Comparison of ENCODE assay signal across 18 mouse cellular contexts in genomic region chr13:113843901-113844300, GRCm38 (mm10). TPM values are rescaled to one million over a fixed set of nuclear protein-coding genes. Genes with fewer than 3 reads are reported as not detected.
DNase-seq lines count a peak whose midpoint lies in the region; ATAC-seq and TF ChIP-seq lines count a peak whose summit lies in the region.
"Had no signal": no experiment of that assay in that cellular context is flagged by ENCODE, and none has a peak within 500 bp of the region (broad histone marks: within the 10 kb centered on the region; RNA-seq: fewer than 3 reads in every experiment).

No protein-coding gene starts in this region.

- TF ChIP-seq CTCF in CH12.LX (conservative IDR thresholded peaks at IDR 0.05 in 1 of 2, IDR thresholded peaks at IDR 0.05 in 1 of 2; ENCODE audit: low read depth in 2 of 2, low read length in 2 of 2), result no peak
- no peak for TF ChIP-seq CTCF in E14TG2a.4 (conservative IDR thresholded peaks at IDR 0.05; ENCODE audit: low read length)
- TF ChIP-seq CTCF in liver, embryonic 14.5 days (IDR thresholded peaks at IDR 0.05; ENCODE audit: low read depth), result no peak

- H3K4me2 ChIP-seq in CH12.LX (ENCODE audit: insufficient read depth, low read depth, poor library complexity, severe bottlenecking), result no peak overlapping the region
- H3K4me2 ChIP-seq in liver, embryonic 14.5 days (ENCODE audit: low read depth), result peak overlapping the region; percentile 61
- H3K4me2 ChIP-seq: embryonic facial prominence, embryonic 13.5 days; hindbrain, embryonic 14.5 days had no signal

- no peak overlapping the region for H3K4me3 ChIP-seq in CH12.LX (replicated peaks in 1 of 3; ENCODE audit: low read depth in 2 of 3, low read length in 2 of 3, poor library complexity in 1 of 3)
- H3K4me3 ChIP-seq in E14TG2a.4 (replicated peaks; ENCODE audit: low read length), result 0 out of 2 replicates have a peak overlapping the region, but pooled peaks have one; percentile 18
- no peak overlapping the region for H3K4me3 ChIP-seq in liver, embryonic 14.5 days (ENCODE audit: insufficient read depth in 1 of 2, low read depth in 2 of 2, low read length in 2 of 2)
- H3K4me3 ChIP-seq: embryonic facial prominence, embryonic 13.5 days; heart, embryonic 10.5 days had no signal

- in situ Hi-C loops in CH12.LX (cut with MboI; ENCODE audit: low pct_ligation_motif_present, low pct_unique_long_range_greater_than_20kb, low sequenced_read_pairs), result no loop called here

- H3K9ac ChIP-seq in CH12.LX (ENCODE audit: insufficient read depth, low read depth), result no peak overlapping the region
- peak overlapping the region; percentile 15; the same call in 1 of the 2 replicates for H3K9ac ChIP-seq in liver, embryonic 14.5 days (replicated peaks)
- H3K9ac ChIP-seq: embryonic facial prominence, embryonic 13.5 days; hindbrain, embryonic 14.5 days had no signal

- DNase-seq in CH12.LX (ENCODE audit: extremely low read depth), result no peak
- no peak for DNase-seq in liver, embryonic 14.5 days (ENCODE audit: low read depth in 3 of 3, low spot score in 3 of 3)
- DNase-seq in cerebellum, adult 9-11 months, result no peak
- DNase-seq in kidney, postnatal 14 days, result no peak
- DNase-seq: adrenal gland, postnatal 14 days; cerebellum, adult 11-12 months; cerebellum, adult 9-10 months; cerebellum, postnatal 36 days; gastrocnemius, postnatal 36 days; heart, postnatal 10 days had no signal

- H3K4me1 ChIP-seq in CH12.LX (ENCODE audit: control insufficient read depth in 1 of 2, insufficient read depth in 2 of 2) (peaks cover 2 to 38% of the 10 kb centered on the region in 2 experiments; a peak in 3 of 4 replicates), E14TG2a.4 (replicated peaks; ENCODE audit: low read depth, low read length) (peaks cover 19% of the 10 kb centered on the region)
- peaks cover 38 to 41% of the 10 kb centered on the region in 2 experiments for H3K4me1 ChIP-seq in liver, embryonic 14.5 days (replicated peaks; ENCODE audit: control insufficient read depth in 2 of 2, insufficient read depth in 2 of 2, low read length in 1 of 2)

- no peak for TF ChIP-seq EP300 in CH12.LX (IDR thresholded peaks at IDR 0.05; ENCODE audit: low read length)
- no peak for TF ChIP-seq EP300 in liver, embryonic 14.5 days (IDR thresholded peaks at IDR 0.05; ENCODE audit: low read depth)

- no peaks in the 10 kb centered on the region for H3K79me2 ChIP-seq in CH12.LX (replicated peaks; ENCODE audit: control insufficient read depth, extremely low read depth, insufficient read depth, poor library complexity, severe bottlenecking)

- dilution Hi-C loops in CH12.LX (cut with MboI; ENCODE audit: extremely low pct_ligation_motif_present, extremely low pct_unique_long_range_greater_than_20kb, low sequenced_read_pairs), result no loop called here

- H3K36me3 ChIP-seq in CH12.LX (replicated peaks in 1 of 2; ENCODE audit: control insufficient read depth in 1 of 2, insufficient read depth in 1 of 2, low read length in 1 of 2) (peaks cover 0 to 11% of the 10 kb centered on the region in 2 experiments), E14TG2a.4 (ENCODE audit: insufficient read depth, low read length) (peaks cover 89% of the 10 kb centered on the region)
- H3K36me3 ChIP-seq in liver, embryonic 14.5 days (replicated peaks; ENCODE audit: control insufficient read depth, insufficient read depth, low read depth), result no peaks in the 10 kb centered on the region

- H3K27ac ChIP-seq in CH12.LX (ENCODE audit: insufficient read depth, low read depth), result no peak overlapping the region
- peak overlapping the region; percentile 83 for H3K27ac ChIP-seq in liver, embryonic 14.5 days
- H3K27ac ChIP-seq: embryonic facial prominence, embryonic 13.5 days; heart, embryonic 10.5 days; hindbrain, embryonic 14.5 days had no signal

- TF ChIP-seq RAD21 in CH12.LX (IDR thresholded peaks at IDR 0.05; ENCODE audit: low read depth, low read length), result no peak

- H3K9me3 ChIP-seq in CH12.LX (replicated peaks; ENCODE audit: low read length), result no peaks in the 10 kb centered on the region
- H3K9me3 ChIP-seq in E14TG2a.4 (ENCODE audit: low read length), result peaks cover 89% of the 10 kb centered on the region
- H3K9me3 ChIP-seq in liver, embryonic 14.5 days (ENCODE audit: control insufficient read depth, low read length), result no peaks in the 10 kb centered on the region
- H3K9me3 ChIP-seq: embryonic facial prominence, embryonic 13.5 days; heart, embryonic 10.5 days had no signal

- WGBS in liver, embryonic 14.5 days (ENCODE audit: insufficient replicate concordance), result 75% methylated on average over 8 of the region's 8 CpGs

- no peak for ATAC-seq in liver, embryonic 14.5 days (ENCODE audit: insufficient read depth)
- peak; percentile 16 for ATAC-seq in megakaryocyte progenitor cell, adult 5-6 weeks (replicated peaks; ENCODE audit: poor library complexity)
- ATAC-seq: activated CD4-positive, CD25-positive, alpha-beta regulatory T cell, adult 4 months; forebrain, embryonic 14.5 days; Patski had no signal

- H3K27me3 ChIP-seq in CH12.LX (replicated peaks), result no peaks in the 10 kb centered on the region
- no peaks in the 10 kb centered on the region for H3K27me3 ChIP-seq in E14TG2a.4 (ENCODE audit: insufficient read depth, low read length)
- H3K27me3 ChIP-seq in liver, embryonic 14.5 days (ENCODE audit: control insufficient read depth, insufficient read depth, low read length), result no peaks in the 10 kb centered on the region
- H3K27me3 ChIP-seq: embryonic facial prominence, embryonic 13.5 days; Patski had no signal

- no peak for TF ChIP-seq POLR2A in CH12.LX (IDR thresholded peaks at IDR 0.05; ENCODE audit: low read depth, low read length)

TF ChIP-seq in CH12.LX, 34 proteins besides CTCF, POLR2A, EP300 and RAD21:
- TF ChIP-seq IRF4 (IDR thresholded peaks at IDR 0.05; ENCODE audit: low read depth, low read length), result peak; percentile 18; the same call in 1 of the 2 replicates
- no peak for TF ChIP-seq JUN (IDR thresholded peaks at IDR 0.05; ENCODE audit: insufficient read depth, low read depth, low read length)

RNA-seq across cellular contexts. Expression of gene Arl15, which starts 49.6 kb away (rescaled TPM):
- total RNA-seq in CH12.LX (2012; rRNA removed), result 2.2 and 2.5 TPM in 2 replicates
- 5.0 and 5.2 TPM in 2 replicates for total RNA-seq in CH12.LX (2014; rRNA removed)
- 4.2 and 4.8 TPM in 2 replicates for polyA plus RNA-seq in CH12.LX (2012; ENCODE audit: insufficient read length, low read depth)
- polyA plus RNA-seq in liver, embryonic 14.5 days (2012; rRNA removed), result 1.9 and 2.0 TPM in 2 replicates
- 2.6 and 3.0 TPM in 2 replicates for polyA plus RNA-seq in liver, embryonic 14.5 days (2014; fragmentation: Nextera tagmentation; extraction: Ambion mirVana)
- total RNA-seq in megakaryocyte progenitor cell, adult 5-6 weeks (2015), result 17.5 and 22.3 TPM in 2 replicates
- total RNA-seq in megakaryocyte progenitor cell, adult 5-6 weeks (2017), result 14.9 and 17.4 TPM in 2 replicates
